Mouse (Mus musculus) spleen, adult 2 months (tissue): ENCODE data around the gene Dis3l2. TPM values are rescaled to one million over a fixed set of nuclear protein-coding genes. Genes with fewer than 3 reads are reported as not detected.

Experiments used
- DNase-seq, 2 experiments: peaks; one replicate each; pipeline versions ENCODE4 v3.0.0 to v3.0.0-alpha.2; 2012 to 2021; ENCODE audit warnings: low spot score in 2 of 2, low read depth in 1 of 2
- H3K27ac ChIP-seq: fragments of 200-500 bp; 2 replicates; pipeline ENCODE4 v1.5.1; 2012; ENCODE audit warnings: low read length, inconsistent platforms; ENCODE audit not compliant: insufficient read depth
- H3K27me3 ChIP-seq: fragments of 200-500 bp; 2 replicates; pipeline ENCODE4 v1.6.1; 2012; ENCODE audit warnings: mild to moderate bottlenecking, moderate library complexity, low read length, inconsistent platforms; ENCODE audit not compliant: control insufficient read depth, insufficient read depth
- H3K36me3 ChIP-seq: fragments of 200-500 bp; 2 replicates; pipeline ENCODE4 v1.6.1; 2012; ENCODE audit warnings: mild to moderate bottlenecking, low read length, inconsistent platforms; ENCODE audit not compliant: control insufficient read depth, insufficient read depth
- H3K4me1 ChIP-seq: fragments of 200-500 bp; 2 replicates; pipeline ENCODE4 v1.6.1; 2011; ENCODE audit warnings: inconsistent platforms; ENCODE audit not compliant: control insufficient read depth, insufficient read depth, insufficient read length
- H3K4me3 ChIP-seq: fragments of 200-500 bp; 2 replicates; pipeline ENCODE4 v1.5.1; 2011; ENCODE audit warnings: mild to moderate bottlenecking, inconsistent platforms; ENCODE audit not compliant: insufficient read depth, insufficient read length; ENCODE audit errors: extremely low read depth
- CTCF ChIP-seq: fragments of 200-500 bp; IDR thresholded peaks from 2 replicates; pipeline ENCODE4 v1.5.1; 2011; ENCODE audit warnings: mild to moderate bottlenecking, inconsistent platforms; ENCODE audit not compliant: insufficient read depth, insufficient read length, insufficient replicate concordance; ENCODE audit errors: extremely low read depth
- POLR2A ChIP-seq: fragments of 200-500 bp; IDR thresholded peaks from 2 replicates; pipeline ENCODE4 v1.6.1; 2011; ENCODE audit warnings: low read depth, low read length, inconsistent platforms
- WGBS: fragments of 180-500 bp; shearing (Covaris S2); methylation state at CpG from one replicate; pipeline ENCODE4 v1.1.7; 2018; 5-methylcytosine and 5-hydroxymethylcytosine counted together
- polyA plus RNA-seq: library from polyadenylated mRNA; depleted of rRNA; stranded (reverse); fragments of >200 nt; gene quantifications from 2 replicates; pipeline ENCODE4 v1.2.3, GENCODE M21; 2012

The Dis3l2 gene
- polyA plus RNA-seq, 1 experiment, result 8.8 TPM

- no peak overlapping the region for H3K27ac ChIP-seq
- H3K4me1 ChIP-seq, result no peaks in the 10 kb centered on the region
- no peak for DNase-seq
- no peak overlapping the region for H3K4me3 ChIP-seq
- no peaks in the 10 kb centered on the region for H3K27me3 ChIP-seq
- 0 out of 2 replicates have a peak, but pooled peaks cover 1% of the 10 kb centered on the region for H3K36me3 ChIP-seq
- TF ChIP-seq CTCF (no peak), POLR2A (no peak)
- WGBS, result 89% methylated on average over 2 of the region's 2 CpGs
Observed at GRCm38 (mm10) chr1:86879547-86879946, 175.9 kb downstream of the Dis3l2 start.

DNA sequence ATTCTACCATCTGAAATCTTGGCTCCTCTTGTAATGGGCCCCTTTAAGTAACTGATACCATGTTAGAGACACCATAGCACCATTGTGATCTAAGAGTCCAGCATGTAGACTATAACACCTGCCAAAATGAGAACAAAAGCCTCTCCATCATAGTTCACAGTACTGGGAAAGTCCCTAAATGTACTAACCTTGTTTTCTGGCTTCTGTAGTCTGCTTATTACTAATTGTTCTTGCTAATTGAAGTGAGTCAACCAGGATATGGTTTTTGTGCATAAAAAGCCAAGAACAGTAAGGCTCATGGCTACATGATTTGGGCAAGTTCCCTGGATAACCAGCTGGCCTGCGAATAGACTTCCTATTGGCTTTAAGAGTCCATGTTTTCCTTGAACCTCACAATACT is 183.5 kb downstream of the Dis3l2 start:
- no peaks in the 10 kb centered on the region for H3K36me3 ChIP-seq
- H3K27me3 ChIP-seq, result no peaks in the 10 kb centered on the region
- no peak overlapping the region for H3K27ac ChIP-seq
- no peak for DNase-seq
- H3K4me1 ChIP-seq, result no peaks in the 10 kb centered on the region
- TF ChIP-seq POLR2A (no peak), CTCF (no peak)
- H3K4me3 ChIP-seq, result no peak overlapping the region
- 86% methylated on average over 1 of the region's 1 CpGs for WGBS

- no peaks in the 10 kb centered on the region; the same call in 1 of the 2 replicates for H3K36me3 ChIP-seq
- H3K27me3 ChIP-seq, result no peaks in the 10 kb centered on the region
- DNase-seq, result no peak
- no peak overlapping the region for H3K4me3 ChIP-seq
- no peak overlapping the region for H3K27ac ChIP-seq
- WGBS, result 85% methylated on average over 2 of the region's 2 CpGs
- no peaks in the 10 kb centered on the region for H3K4me1 ChIP-seq
- no peak for TF ChIP-seq POLR2A
- no peak for TF ChIP-seq CTCF
Observed at GRCm38 (mm10) chr1:86912481-86912880, 208.9 kb downstream of the Dis3l2 start.

DNA sequence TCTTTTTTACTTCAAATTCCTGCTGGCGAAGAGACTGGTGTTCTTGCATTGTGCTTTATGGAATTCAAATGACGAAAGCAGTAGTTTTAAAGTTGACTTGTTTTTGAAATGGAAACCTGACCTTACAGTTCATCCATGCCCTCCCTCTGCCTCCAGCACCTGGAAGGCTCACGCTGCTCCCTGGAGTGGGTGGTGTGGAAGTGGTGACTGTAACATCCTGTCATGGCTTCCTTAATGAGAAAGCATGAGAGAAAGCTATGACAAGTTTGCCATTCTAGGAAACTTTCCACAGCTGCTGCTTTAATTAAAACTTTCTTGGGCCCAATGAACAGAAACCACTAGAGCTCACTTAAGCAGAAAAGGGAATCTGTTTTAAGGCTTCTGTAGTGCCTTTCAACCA is 210.3 kb downstream of the Dis3l2 start:
- H3K27ac ChIP-seq, result no peak overlapping the region
- no peaks in the 10 kb centered on the region; the same call in 1 of the 2 replicates for H3K36me3 ChIP-seq

GRCm38 (mm10) chr1:86914697-86915096 is 211.1 kb downstream of the Dis3l2 start:
- TF ChIP-seq CTCF (no peak), POLR2A (no peak)
- Histone ChIP-seq H3K4me3 (no peak overlapping the region), H3K27ac (no peak overlapping the region), H3K27me3 (no peaks in the 10 kb centered on the region), H3K36me3 (no peaks in the 10 kb centered on the region; the same call in 1 of the 2 replicates), H3K4me1 (no peaks in the 10 kb centered on the region)
- 95% methylated on average over 2 of the region's 2 CpGs for WGBS
- DNase-seq, result no peak

More for the DNA sequence above, 210.3 kb downstream of the Dis3l2 start:
- WGBS, result 70% methylated on average over 3 of the region's 3 CpGs
- Histone ChIP-seq H3K27me3 (no peaks in the 10 kb centered on the region), H3K4me1 (no peaks in the 10 kb centered on the region), H3K4me3 (no peak overlapping the region)
- TF ChIP-seq POLR2A (no peak), CTCF (no peak)
- DNase-seq, result no peak

- Histone ChIP-seq H3K4me3 (no peak overlapping the region), H3K27me3 (no peaks in the 10 kb centered on the region), H3K36me3 (no peaks in the 10 kb centered on the region), H3K4me1 (no peaks in the 10 kb centered on the region), H3K27ac (no peak overlapping the region)
- WGBS, result 84% methylated on average over 8 of the region's 8 CpGs
- TF ChIP-seq POLR2A, result no peak
- no peak for TF ChIP-seq CTCF
- no peak for DNase-seq
Observed at GRCm38 (mm10) chr1:86916355-86916984, 212.9 kb downstream of the Dis3l2 start.

GRCm38 (mm10) chr1:86925776-86926175 is 222.2 kb downstream of the Dis3l2 start:
- no peaks in the 10 kb centered on the region for H3K36me3 ChIP-seq
- H3K4me1 ChIP-seq, result no peaks in the 10 kb centered on the region
- 83% methylated on average over 5 of the region's 5 CpGs for WGBS
- no peak overlapping the region for H3K27ac ChIP-seq
- H3K4me3 ChIP-seq, result no peak overlapping the region
- H3K27me3 ChIP-seq, result no peaks in the 10 kb centered on the region
- TF ChIP-seq POLR2A (no peak), CTCF (no peak)
- no peak for DNase-seq
